Mouse (Mus musculus) yolk sac, embryonic 10.5 days (tissue): ENCODE data around the gene Olig3.
"Not testable (repeated sequence)": the region's sequence is repeated elsewhere in the genome, so short reads cannot be mapped to it uniquely, and the experiment has no call there.

Experiments used
- DNase-seq: peaks from one replicate; pipeline ENCODE4 v3.0.0-alpha.2; 2017; ENCODE audit warnings: low spot score

The Olig3 gene

GRCm38 (mm10) chr10:19361539-19362293 is 5.4 kb downstream of the Olig3 start:
- DNase-seq: no peak

GRCm38 (mm10) chr10:19362294-19362590 is 5.9 kb downstream of the Olig3 start:
- no peak for DNase-seq

GRCm38 (mm10) chr10:19362861-19363260 is 6.5 kb downstream of the Olig3 start:
- no peak for DNase-seq

GRCm38 (mm10) chr10:19363365-19363764 is 7.0 kb downstream of the Olig3 start:
- no peak for DNase-seq

- no peak for DNase-seq
Observed at GRCm38 (mm10) chr10:19369143-19369542, 12.8 kb downstream of the Olig3 start.

- DNase-seq: no peak
Observed at GRCm38 (mm10) chr10:19370146-19370545, 13.8 kb downstream of the Olig3 start.

GRCm38 (mm10) chr10:19372263-19372662 is 15.9 kb downstream of the Olig3 start:
- no peak for DNase-seq

- DNase-seq: no peak
Observed at GRCm38 (mm10) chr10:19373797-19374196, 17.5 kb downstream of the Olig3 start.

GRCm38 (mm10) chr10:19374311-19374710 is 18.0 kb downstream of the Olig3 start:
- no peak for DNase-seq

- no peak for DNase-seq
Observed at GRCm38 (mm10) chr10:19375838-19376237, 19.5 kb downstream of the Olig3 start.

GRCm38 (mm10) chr10:19380971-19381370 is 24.6 kb downstream of the Olig3 start:
- DNase-seq: not testable (repeated sequence)

- DNase-seq: no peak
Observed at GRCm38 (mm10) chr10:19384176-19384575, 27.8 kb downstream of the Olig3 start.

- DNase-seq: no peak
Observed at GRCm38 (mm10) chr10:19391819-19392218, 35.5 kb downstream of the Olig3 start.

GRCm38 (mm10) chr10:19396485-19397137 is 40.3 kb downstream of the Olig3 start:
- no peak for DNase-seq

GRCm38 (mm10) chr10:19397396-19397795 is 41.1 kb downstream of the Olig3 start:
- DNase-seq: no peak

GRCm38 (mm10) chr10:19401136-19401535 is 44.8 kb downstream of the Olig3 start:
- DNase-seq: no peak

GRCm38 (mm10) chr10:19404401-19404800 is 48.1 kb downstream of the Olig3 start:
- DNase-seq: no peak

- DNase-seq: no peak
Observed at GRCm38 (mm10) chr10:19405959-19406358, 49.6 kb downstream of the Olig3 start.

- DNase-seq: no peak
Observed at GRCm38 (mm10) chr10:19407168-19407567, 50.8 kb downstream of the Olig3 start.
